Mouse (Mus musculus): ENCODE results near the gene Olfr525. TPM values are rescaled to one million over a fixed set of nuclear protein-coding genes. Genes with fewer than 3 reads are reported as not detected.

Olfr525 gene
- total RNA-seq (2017), result not detected in 3 replicates

DNA sequence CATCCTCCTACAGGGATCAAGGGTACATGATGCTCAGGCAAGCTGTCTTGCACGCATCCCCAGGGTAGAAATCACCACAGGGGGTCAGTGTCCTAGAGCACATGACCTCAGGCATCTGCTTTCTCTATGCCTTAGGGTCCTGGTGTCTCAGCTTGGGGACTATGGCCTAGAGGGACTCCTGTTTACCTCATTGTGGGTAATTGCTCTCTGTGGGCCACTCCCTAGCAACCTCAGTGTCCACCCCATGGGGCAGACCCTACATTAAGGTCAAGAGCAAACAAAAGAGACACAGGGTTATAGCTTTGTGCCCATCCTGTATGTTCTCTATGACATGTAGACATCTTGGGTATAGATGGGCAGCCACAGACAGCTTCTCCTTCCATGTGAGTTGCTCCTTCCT, at the start of gene Olfr525:
Gene Olfr525 (plus strand): TSS at position 301 of the 400 bp plus-strand sequence.
- ATAC-seq (replicated peaks; ENCODE audit: insufficient number of reproducible peaks, low FRiP score, low TSS enrichment, poor library complexity, severe bottlenecking), result no peak

GRCm38 (mm10) chr7:140295746-140296145, 24.9 kb upstream of the Olfr525 start:
- ATAC-seq (replicated peaks; ENCODE audit: insufficient number of reproducible peaks, low FRiP score, low TSS enrichment, poor library complexity, severe bottlenecking), result no peak

- no peak for ATAC-seq (replicated peaks; ENCODE audit: insufficient number of reproducible peaks, low FRiP score, low TSS enrichment, poor library complexity, severe bottlenecking)
These were observed 23.8 kb upstream of the Olfr525 start for GRCm38 (mm10) chr7:140296876-140297275.

GRCm38 (mm10) chr7:140299416-140299815, 21.2 kb upstream of the Olfr525 start:
- no peak for ATAC-seq (replicated peaks; ENCODE audit: insufficient number of reproducible peaks, low FRiP score, low TSS enrichment, poor library complexity, severe bottlenecking)

GRCm38 (mm10) chr7:140319861-140320385, 735 bp upstream of the Olfr525 start:
- ATAC-seq (replicated peaks; ENCODE audit: insufficient number of reproducible peaks, low FRiP score, low TSS enrichment, poor library complexity, severe bottlenecking), result no peak

- ATAC-seq (replicated peaks; ENCODE audit: insufficient number of reproducible peaks, low FRiP score, low TSS enrichment, poor library complexity, severe bottlenecking), result no peak
These were observed 477 bp downstream of the Olfr525 start for GRCm38 (mm10) chr7:140321135-140321534.

- ATAC-seq (replicated peaks; ENCODE audit: insufficient number of reproducible peaks, low FRiP score, low TSS enrichment, poor library complexity, severe bottlenecking), result no peak
These were observed 9.2 kb downstream of the Olfr525 start for GRCm38 (mm10) chr7:140329766-140330304.

- ATAC-seq (replicated peaks; ENCODE audit: insufficient number of reproducible peaks, low FRiP score, low TSS enrichment, poor library complexity, severe bottlenecking), result no peak
These were observed 13.1 kb downstream of the Olfr525 start, which contains the start of gene Olfr527 for GRCm38 (mm10) chr7:140333717-140334116. Gene Olfr527 (plus strand): TSS chr7:140334017.

DNA sequence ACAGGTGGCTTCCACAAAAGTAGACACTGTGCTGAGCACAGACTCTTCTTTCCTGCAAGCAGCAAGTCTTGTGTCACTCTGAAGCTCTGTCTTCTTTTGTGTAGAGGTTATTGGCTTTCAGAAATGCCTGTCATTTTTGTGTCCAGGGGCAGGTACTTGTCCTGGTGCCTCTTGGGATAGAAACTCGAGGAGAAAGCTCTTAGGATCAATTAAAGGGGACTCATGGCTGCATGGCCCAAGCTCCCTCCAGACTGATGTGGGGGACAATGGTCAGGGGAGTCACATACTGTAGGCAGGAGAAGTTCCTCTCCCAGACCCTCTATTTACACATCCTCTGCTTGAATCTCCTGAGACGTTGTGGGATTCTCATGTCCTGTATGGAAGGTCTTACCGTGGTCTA, 40.9 kb downstream of the Olfr525 start, which contains the start of gene Olfr60:
Gene Olfr60 (minus strand): TSS at position 101 of the 400 bp plus-strand sequence.
- ATAC-seq (replicated peaks; ENCODE audit: insufficient number of reproducible peaks, low FRiP score, low TSS enrichment, poor library complexity, severe bottlenecking), result no peak

DNA sequence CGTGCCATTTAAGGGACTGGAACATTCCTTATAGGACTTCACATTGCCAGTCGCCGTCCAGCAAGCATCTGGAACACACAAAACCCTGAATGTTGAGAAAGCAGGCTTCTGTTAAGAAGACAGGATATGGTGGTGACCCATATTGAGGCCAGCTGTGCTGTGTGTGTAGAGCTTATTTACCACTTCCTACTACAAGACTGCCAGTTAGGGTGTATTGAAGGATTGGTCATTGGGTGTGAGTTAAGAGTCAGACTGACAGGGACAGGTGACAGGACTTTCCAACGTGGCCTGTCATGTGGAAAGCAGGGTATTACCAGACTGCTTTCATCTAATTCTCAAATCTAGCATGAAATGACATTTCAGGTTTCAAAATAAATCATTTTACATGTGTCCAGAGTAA, 53.6 kb downstream of the Olfr525 start:
- ATAC-seq (replicated peaks; ENCODE audit: insufficient number of reproducible peaks, low FRiP score, low TSS enrichment, poor library complexity, severe bottlenecking), result no peak

DNA sequence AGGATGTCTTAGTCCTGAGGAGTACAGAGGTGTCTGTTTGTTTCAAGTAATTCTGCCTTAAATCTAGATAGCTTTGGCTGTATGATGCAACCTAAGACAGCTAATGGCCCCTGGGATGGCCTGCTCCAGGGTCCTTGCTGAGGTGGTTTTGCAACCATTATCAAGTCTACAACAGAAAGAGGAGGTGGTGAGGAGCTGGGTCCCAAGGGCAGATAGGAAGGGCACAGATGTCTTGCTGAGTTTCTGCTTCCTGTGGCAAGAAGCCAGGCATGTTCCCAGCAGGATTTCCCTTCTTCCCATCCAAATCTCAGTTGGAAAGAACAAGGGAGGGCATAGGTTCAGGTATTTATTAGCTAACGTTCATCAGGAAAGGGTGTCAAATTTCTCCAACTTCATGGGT, 55.6 kb downstream of the Olfr525 start, which contains the start of gene Olfr530:
Gene Olfr530 (minus strand): TSS at position 101 of the 400 bp plus-strand sequence.
- ATAC-seq (replicated peaks; ENCODE audit: insufficient number of reproducible peaks, low FRiP score, low TSS enrichment, poor library complexity, severe bottlenecking), result no peak

- ATAC-seq (replicated peaks; ENCODE audit: insufficient number of reproducible peaks, low FRiP score, low TSS enrichment, poor library complexity, severe bottlenecking), result no peak
These were observed 56.3 kb downstream of the Olfr525 start for GRCm38 (mm10) chr7:140376911-140377310.

Other genes starting within 250 kb of the Olfr525 start
- gene Caly, start 238.3 kb upstream of the Olfr525 start, total RNA-seq (2017), result 0.68 TPM in 1 of 3 replicates, not detected in the others
- gene Prap1, start 227.5 kb upstream of the Olfr525 start, total RNA-seq (2017), result not detected in 3 replicates
- 2.8 to 7.7 TPM (median 4.5 TPM) in 3 replicates for gene Fuom, start 218.4 kb upstream of the Olfr525 start, total RNA-seq (2017)
- 0.87 to 1.5 TPM (median 1.2 TPM) in 3 replicates for gene Paox, start 205.1 kb upstream of the Olfr525 start, total RNA-seq (2017)
- gene Echs1, start 204.4 kb upstream of the Olfr525 start, total RNA-seq (2017), result 37.8 to 42.3 TPM (median 41.5 TPM) in 3 replicates
- 3.7 to 7.6 TPM (median 4.4 TPM) in 3 replicates for gene Mtg1, start 183.3 kb upstream of the Olfr525 start, total RNA-seq (2017)
- gene Sprn, start 166.0 kb upstream of the Olfr525 start, total RNA-seq (2017), result not detected in 3 replicates
- gene Olfr522, start 156.1 kb upstream of the Olfr525 start, total RNA-seq (2017), result not detected in 3 replicates
- gene Olfr523, start 147.6 kb upstream of the Olfr525 start, total RNA-seq (2017), result not detected in 3 replicates
- gene Olfr524, start 114.9 kb upstream of the Olfr525 start, total RNA-seq (2017), result not detected in 3 replicates
- gene Cd163l1, start 102.6 kb upstream of the Olfr525 start, total RNA-seq (2017), result 0.39 to 0.48 TPM in 2 of 3 replicates, not detected in the other
- 0.85 to 2.5 TPM in 2 of 3 replicates, not detected in the other for gene 5830411N06Rik, start 73.6 kb upstream of the Olfr525 start, total RNA-seq (2017)
- not detected in 3 replicates for gene Olfr527, start 13.2 kb downstream of the Olfr525 start, total RNA-seq (2017)
- gene Olfr60, start 40.8 kb downstream of the Olfr525 start, total RNA-seq (2017), result not detected in 3 replicates
- not detected in 3 replicates for gene Olfr530, start 55.5 kb downstream of the Olfr525 start, total RNA-seq (2017)
- gene Olfr531, start 82.1 kb downstream of the Olfr525 start, total RNA-seq (2017), result 0.10 TPM in 1 of 3 replicates, not detected in the others
- gene Olfr532, start 100.8 kb downstream of the Olfr525 start, total RNA-seq (2017), result not detected in 3 replicates
- not detected in 3 replicates for gene Olfr533, start 142.5 kb downstream of the Olfr525 start, total RNA-seq (2017)
- not detected in 3 replicates for gene Olfr535, start 163.4 kb downstream of the Olfr525 start, total RNA-seq (2017)
- not detected in 3 replicates for gene Olfr536, start 186.5 kb downstream of the Olfr525 start, total RNA-seq (2017)
- gene Olfr538, start 247.0 kb downstream of the Olfr525 start, total RNA-seq (2017), result not detected in 3 replicates

Data from monocyte, adult 5-6 weeks (primary cell).